Mouse (Mus musculus) neural tube, postnatal 0 days (tissue): ENCODE results near the gene Zfp692. TPM values are rescaled to one million over a fixed set of nuclear protein-coding genes. Genes with fewer than 3 reads are reported as not detected.

Experiments used
- polyA plus RNA-seq: library from polyadenylated mRNA; unstranded; fragments of >200 nt; fragmentation: Nextera tagmentation; extraction: Ambion mirVana; gene quantifications from 2 replicates; pipeline ENCODE4 v1.2.1, GENCODE M21; 2015

Zfp692 gene
- 21.5 and 26.6 TPM in 2 replicates for polyA plus RNA-seq

DNA sequence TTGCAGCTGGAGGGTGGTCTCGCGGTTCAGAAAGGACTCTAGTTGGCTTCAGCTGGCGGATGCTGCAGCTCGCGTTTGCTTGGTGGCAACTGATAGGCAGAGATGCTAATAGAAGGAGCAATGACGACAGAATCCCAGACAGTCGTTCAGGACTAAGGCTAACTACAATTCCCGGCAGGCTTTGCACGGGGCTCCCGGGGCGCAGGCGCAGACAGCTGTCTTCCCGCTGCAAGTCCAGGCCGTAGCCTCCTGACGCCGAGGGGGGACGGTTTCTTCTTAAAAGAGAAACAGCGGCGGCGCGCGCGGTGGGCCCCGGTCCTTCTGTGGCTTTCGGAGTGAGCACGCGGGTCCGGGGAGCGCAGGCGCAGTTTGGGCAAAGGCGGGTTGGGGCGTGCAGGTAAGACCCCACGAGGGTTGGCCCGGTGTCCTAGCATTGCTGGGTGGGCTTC is at the start of gene Zfp692:
Zfp692 (plus strand) TSS at position 210 of the 449 bp plus-strand sequence.

GRCm38 (mm10) chr11:58274572-58274971 is 32.3 kb upstream of the Zfp692 start, which contains the start of gene 4930438A08Rik:
Gene 4930438A08Rik (plus strand): TSS chr11:58274799.

DNA sequence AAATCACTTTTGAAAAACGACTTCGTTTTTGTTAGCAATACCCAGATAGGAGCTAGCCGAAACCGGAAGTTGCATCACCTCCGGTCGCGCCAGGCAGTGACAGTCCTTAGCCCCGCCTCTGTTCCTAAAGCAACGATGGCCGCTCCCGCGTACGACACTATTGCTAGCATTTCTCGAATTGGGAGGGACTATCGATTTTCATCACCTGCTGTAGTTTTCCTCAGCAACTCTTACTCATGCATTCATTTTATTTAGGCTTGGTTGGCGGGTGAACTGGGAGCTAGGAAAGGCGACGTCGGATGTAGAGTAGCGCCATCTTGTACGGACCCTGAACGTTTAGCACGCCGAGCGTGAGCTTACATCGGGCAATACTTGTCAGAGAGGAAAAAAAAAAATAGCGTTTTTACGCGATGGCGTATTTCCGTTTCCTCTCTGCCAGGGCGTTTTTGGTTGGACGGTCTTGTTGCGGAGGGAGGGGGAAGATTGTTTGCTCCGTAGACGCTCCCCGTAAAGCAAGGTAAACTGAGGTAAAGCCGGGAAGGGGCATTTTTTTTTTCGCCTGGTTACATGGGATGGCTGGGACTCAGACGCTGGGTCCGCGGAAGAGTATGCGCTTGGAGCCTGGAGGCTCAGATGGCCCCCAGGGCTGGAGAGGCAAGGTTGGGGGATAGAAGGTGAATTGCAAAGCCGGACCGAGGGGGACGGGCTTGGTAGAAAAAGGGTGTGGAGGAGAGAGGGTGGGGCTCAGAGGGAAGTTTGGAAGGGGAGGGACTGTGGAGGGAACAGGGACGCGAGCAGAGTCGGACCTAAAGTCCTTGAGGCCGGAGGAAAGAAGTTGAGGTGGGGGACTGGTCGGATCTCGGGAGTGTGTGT is 23.6 kb downstream of the Zfp692 start, which contains the start of the genes Zfp672 and Sh3bp5l:
Zfp672 (minus strand) TSS at position 64 of the 873 bp plus-strand sequence.
Sh3bp5l (plus strand) TSS at position 449 of the 873 bp plus-strand sequence.

Other genes with a start within 250 kb of the Zfp692 start
- gene Gm12248, start 213.9 kb upstream of the Zfp692 start, polyA plus RNA-seq: not detected in 2 replicates
- gene Cnot8, start 202.9 kb upstream of the Zfp692 start, polyA plus RNA-seq: 75.7 and 82.5 TPM in 2 replicates
- gene Gemin5, start 138.5 kb upstream of the Zfp692 start, polyA plus RNA-seq: 10.5 and 11.2 TPM in 2 replicates
- gene Mrpl22, start 135.4 kb upstream of the Zfp692 start, polyA plus RNA-seq: 96.1 and 100 TPM in 2 replicates
- 3.4 and 4.4 TPM in 2 replicates for gene Igtp, start 107.5 kb upstream of the Zfp692 start, polyA plus RNA-seq
- gene Irgm2, start 107.5 kb upstream of the Zfp692 start, polyA plus RNA-seq: 1.7 and 2.0 TPM in 2 replicates
- not detected in 2 replicates for gene 4930438A08Rik, start 32.3 kb upstream of the Zfp692 start, polyA plus RNA-seq
- gene Zfp672, start 23.3 kb downstream of the Zfp692 start, polyA plus RNA-seq: 48.4 and 48.9 TPM in 2 replicates
- 39.3 and 41.8 TPM in 2 replicates for gene Sh3bp5l, start 23.7 kb downstream of the Zfp692 start, polyA plus RNA-seq
- gene Lypd8, start 72.0 kb downstream of the Zfp692 start, polyA plus RNA-seq: not detected in 2 replicates
- gene 1810065E05Rik, start 114.0 kb downstream of the Zfp692 start, polyA plus RNA-seq: not detected in 2 replicates
- gene Gm12253, start 125.5 kb downstream of the Zfp692 start, polyA plus RNA-seq: not detected in 2 replicates
- gene Lypd9, start 145.9 kb downstream of the Zfp692 start, polyA plus RNA-seq: not detected in 2 replicates
- gene Olfr30, start 155.2 kb downstream of the Zfp692 start, polyA plus RNA-seq: not detected in 2 replicates
- not detected in 2 replicates for gene Olfr332, start 185.5 kb downstream of the Zfp692 start, polyA plus RNA-seq
- not detected in 2 replicates for gene Olfr331, start 195.5 kb downstream of the Zfp692 start, polyA plus RNA-seq
- gene Olfr330, start 227.8 kb downstream of the Zfp692 start, polyA plus RNA-seq: 0.17 TPM in 1 of 2 replicates, not detected in the other
- 0.04 and 0.08 TPM in 2 replicates for gene Olfr329-ps, start 239.4 kb downstream of the Zfp692 start, polyA plus RNA-seq
- 0.12 and 0.18 TPM in 2 replicates for gene Olfr328, start 248.6 kb downstream of the Zfp692 start, polyA plus RNA-seq